Mouse (Mus musculus): ENCODE data around the gene Nrde2.

GRCm38 (mm10) chr12:100200645-100201362, 41.4 kb upstream of the Nrde2 start:
- TF ChIP-seq CTCF (IDR thresholded peaks at IDR 0.05; ENCODE audit: borderline replicate concordance, control insufficient read depth, extremely low read depth, insufficient read depth, low read length, poor library complexity): 0 out of 2 replicates have a peak, but pooled peaks have one; percentile 47
- TF ChIP-seq POLR2A (IDR thresholded peaks at IDR 0.05; ENCODE audit: control insufficient read depth, extremely low read depth, insufficient read depth, low read length, poor library complexity): no peak

All from thymus, adult 2 months (tissue).